Mouse (Mus musculus) heart, embryonic 12.5 days (tissue): ENCODE measurements at regions not wholly inside any gene's neighbourhood (a gene's known extent, or its start where the extent isn't known, plus 50 kb on each side); places are given as distances from the start of the nearest gene placed in this dataset.

Experiments used
- ATAC-seq: fragments of 200-750 bp; cut with Nextera tagmentation; 2 replicates; pipeline ENCODE4 v1.8.0; 2017; ENCODE audit warnings: moderate TSS enrichment, moderate library complexity; ENCODE audit not compliant: insufficient number of reproducible peaks, low FRiP score
- H3K27ac ChIP-seq: fragments of 300-500 bp; sonication (generic); 2 replicates; pipeline ENCODE4 v1.5.1; 2016; ENCODE audit warnings: mild to moderate bottlenecking, moderate library complexity; ENCODE audit not compliant: poor library complexity, severe bottlenecking
- H3K27me3 ChIP-seq: fragments of 300-500 bp; sonication (generic); replicated peaks from 2 replicates; pipeline ENCODE4 v1.6.1; 2016; ENCODE audit warnings: mild to moderate bottlenecking, moderate library complexity
- H3K36me3 ChIP-seq: fragments of 300-500 bp; sonication (generic); 2 replicates; pipeline ENCODE4 v1.6.1; 2016; ENCODE audit warnings: mild to moderate bottlenecking, moderate library complexity
- H3K4me1 ChIP-seq: fragments of 300-500 bp; sonication (generic); replicated peaks from 2 replicates; pipeline ENCODE4 v1.6.1; 2016; ENCODE audit warnings: mild to moderate bottlenecking
- H3K4me2 ChIP-seq: fragments of 300-500 bp; sonication (generic); 2 replicates; pipeline ENCODE4 v1.6.1; 2016; ENCODE audit warnings: mild to moderate bottlenecking, moderate library complexity
- H3K4me3 ChIP-seq: fragments of 300-500 bp; sonication (generic); 2 replicates; pipeline ENCODE4 v1.5.1; 2016; ENCODE audit warnings: mild to moderate bottlenecking
- H3K9ac ChIP-seq: fragments of 300-500 bp; sonication (generic); 2 replicates; pipeline ENCODE4 v1.6.1; 2016; ENCODE audit warnings: mild to moderate bottlenecking, moderate library complexity
- H3K9me3 ChIP-seq: fragments of 300-500 bp; sonication (generic); replicated peaks from 2 replicates; pipeline ENCODE4 v1.6.1; 2016; ENCODE audit warnings: mild to moderate bottlenecking, moderate library complexity
- WGBS: fragments of 180-500 bp; shearing (Covaris S2); methylation state at CpG from one replicate; pipeline ENCODE4 v1.1.7; 2016; 5-methylcytosine and 5-hydroxymethylcytosine counted together

DNA sequence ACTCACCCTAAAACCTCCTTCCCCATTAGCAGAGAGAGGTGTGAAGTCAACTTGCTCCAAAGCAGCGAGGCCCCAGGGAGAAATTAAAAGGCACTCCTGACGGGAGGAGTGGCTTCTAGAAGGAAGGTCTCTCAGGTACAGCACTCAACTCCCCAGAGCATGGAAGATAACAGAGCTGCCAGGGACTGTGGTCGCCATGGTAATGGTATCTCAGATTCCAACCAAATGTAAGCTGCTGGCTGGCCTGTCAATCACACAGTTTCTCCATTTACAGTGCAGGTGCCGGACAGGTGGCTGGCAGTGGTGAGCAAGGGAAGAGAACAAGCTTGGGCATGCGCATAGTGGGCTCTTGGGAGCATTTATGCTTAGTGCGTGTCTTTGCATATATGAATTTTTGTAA is 213.5 kb upstream of the Bcor start:
- 50% methylated on average over 6 of the region's 6 CpGs for WGBS

DNA sequence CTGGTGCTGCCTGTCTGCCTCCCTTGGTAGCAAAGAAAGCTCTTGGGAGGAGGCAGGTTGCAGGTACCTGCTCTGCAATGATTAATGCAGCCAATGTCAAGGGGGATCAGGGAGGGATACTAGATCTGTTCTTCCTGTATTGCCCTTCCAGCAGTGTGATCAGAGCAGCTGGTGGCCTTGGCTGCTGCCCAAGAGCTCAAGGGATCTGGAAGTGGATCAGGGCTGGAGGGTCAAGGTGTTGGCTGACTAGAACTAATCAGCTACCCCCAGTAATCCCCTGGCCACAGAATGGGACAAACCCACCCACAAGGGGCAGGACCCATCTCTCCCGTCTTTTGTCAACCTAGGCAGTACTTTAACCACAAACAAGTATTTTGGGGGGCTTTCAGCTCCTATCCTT is 211.8 kb upstream of the Atp6ap2 start:
- Histone ChIP-seq H3K27ac (no peak overlapping the region), H3K9ac (no peak overlapping the region), H3K9me3 (no peaks in the 10 kb centered on the region), H3K36me3 (no peaks in the 10 kb centered on the region), H3K4me2 (no peak overlapping the region), H3K27me3 (peaks cover 32% of the 10 kb centered on the region), H3K4me1 (peaks cover 3% of the 10 kb centered on the region; the same call in 1 of the 2 replicates), H3K4me3 (no peak overlapping the region)
- 52% methylated on average over 1 of the region's 1 CpGs for WGBS
- ATAC-seq: no peak

More for the DNA sequence above, 213.5 kb upstream of the Bcor start:
- Histone ChIP-seq H3K27me3 (peaks cover 20% of the 10 kb centered on the region; the same call in 1 of the 2 replicates), H3K9ac (no peak overlapping the region), H3K36me3 (no peaks in the 10 kb centered on the region), H3K9me3 (no peaks in the 10 kb centered on the region), H3K4me2 (no peak overlapping the region), H3K4me3 (no peak overlapping the region), H3K4me1 (peaks cover 3% of the 10 kb centered on the region; the same call in 1 of the 2 replicates), H3K27ac (no peak overlapping the region)
- ATAC-seq: no peak

DNA sequence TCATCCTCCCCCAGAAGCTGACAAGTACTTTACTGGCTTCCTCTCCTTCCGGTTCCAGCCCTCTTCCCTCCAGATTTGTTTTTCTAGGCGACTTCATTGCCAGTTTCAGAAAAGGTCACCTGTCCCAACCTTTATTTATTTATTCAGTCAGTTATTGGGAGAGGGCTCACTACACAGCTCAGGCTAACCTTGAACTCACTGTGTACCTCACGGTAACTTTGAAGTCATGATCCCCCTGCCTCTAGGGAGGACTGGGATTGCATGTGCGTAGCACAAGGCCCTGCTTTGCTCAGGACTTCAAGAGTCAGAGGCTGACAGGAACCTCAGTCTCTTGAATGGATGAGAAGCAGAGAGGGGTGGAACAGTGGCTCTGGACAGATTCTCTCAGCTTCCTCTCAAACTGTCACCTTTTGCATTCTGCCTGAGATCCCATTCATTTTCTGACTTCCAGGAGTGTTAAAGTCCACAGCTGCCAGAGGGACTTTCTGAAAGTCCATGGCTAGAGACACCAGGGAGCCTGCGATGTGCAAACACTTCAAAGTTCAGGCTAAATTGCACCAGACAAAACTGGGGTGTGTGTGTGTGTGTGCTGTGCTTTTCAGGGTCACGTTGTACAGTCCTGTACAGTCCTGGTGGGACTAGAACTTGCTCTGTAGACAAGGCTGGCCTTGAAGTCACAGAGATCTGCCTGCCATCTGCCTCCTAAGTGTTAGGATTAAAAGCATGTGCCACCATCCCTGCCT is 211.2 kb upstream of the Atp6ap2 start:
- Histone ChIP-seq H3K9me3 (no peaks in the 10 kb centered on the region), H3K4me2 (no peak overlapping the region), H3K9ac (no peak overlapping the region), H3K4me1 (peaks cover 3% of the 10 kb centered on the region; the same call in 1 of the 2 replicates), H3K4me3 (no peak overlapping the region), H3K27ac (no peak overlapping the region), H3K36me3 (no peaks in the 10 kb centered on the region), H3K27me3 (peaks cover 36% of the 10 kb centered on the region)
- ATAC-seq: no peak
- 63% methylated on average over 6 of the region's 6 CpGs for WGBS

DNA sequence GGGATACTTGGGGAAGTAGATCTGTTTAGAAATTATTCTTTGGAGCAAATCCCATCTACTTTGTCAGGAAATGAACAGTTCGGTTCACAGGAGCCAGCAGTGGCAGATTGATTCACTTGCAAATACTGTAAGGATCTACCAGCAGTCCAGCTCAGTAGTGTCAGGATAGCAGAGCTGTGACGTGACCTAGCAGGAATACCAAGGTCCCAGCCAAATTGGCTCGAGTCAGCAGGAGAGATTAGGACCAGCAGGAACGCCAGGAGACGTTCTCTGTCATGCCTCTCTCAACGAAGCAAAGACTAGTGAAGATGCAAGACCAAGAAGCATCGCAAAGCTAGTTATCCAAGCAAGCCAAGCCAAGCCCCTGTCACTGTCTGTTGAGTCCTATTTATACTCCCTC is 210.2 kb upstream of the Atp6ap2 start:
- ATAC-seq: no peak

DNA sequence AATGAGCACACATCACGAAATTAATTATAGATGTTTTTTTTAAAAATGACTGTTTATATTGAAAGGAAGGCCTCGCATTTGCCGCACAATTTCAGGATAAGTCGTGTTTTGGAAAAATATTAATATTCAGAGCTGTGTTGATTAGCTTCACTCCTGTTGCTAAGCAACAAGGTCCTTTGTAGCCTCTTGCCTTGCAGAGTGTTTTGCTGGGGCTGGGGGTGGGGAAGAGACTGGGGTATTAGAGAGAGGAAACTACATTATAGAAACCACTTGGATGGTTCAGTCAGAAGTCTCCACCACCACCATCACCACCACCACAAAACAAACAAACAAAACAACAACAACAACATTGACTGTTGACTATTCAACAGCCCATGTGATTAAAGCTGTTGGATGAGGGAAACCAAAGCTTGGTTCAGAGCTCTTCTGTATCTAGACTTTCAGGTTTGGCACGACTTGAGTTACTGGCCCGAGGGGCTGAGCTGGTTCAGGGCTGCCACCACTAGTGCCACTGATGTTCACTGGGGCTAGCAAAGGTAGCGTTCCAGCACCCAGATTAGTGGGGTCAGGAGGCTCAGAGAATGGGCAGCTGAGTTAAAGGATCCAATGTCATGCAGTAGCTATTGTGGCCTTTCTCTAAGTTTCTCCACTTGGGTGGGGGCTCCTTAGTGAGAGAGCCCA is 195.3 kb upstream of the Atp6ap2 start:
- H3K36me3 ChIP-seq: no peaks in the 10 kb centered on the region
- H3K27me3 ChIP-seq: no peaks in the 10 kb centered on the region
- peaks cover 6% of the 10 kb centered on the region; the same call in 1 of the 2 replicates for H3K9me3 ChIP-seq
- no peaks in the 10 kb centered on the region for H3K4me1 ChIP-seq
- H3K4me3 ChIP-seq: no peak overlapping the region
- H3K4me2 ChIP-seq: no peak overlapping the region
- H3K27ac ChIP-seq: no peak overlapping the region
- WGBS: 86% methylated on average over 7 of the region's 7 CpGs
- no peak overlapping the region for H3K9ac ChIP-seq
- ATAC-seq: no peak

More for the DNA sequence above, 210.2 kb upstream of the Atp6ap2 start:
- Histone ChIP-seq H3K9me3 (no peaks in the 10 kb centered on the region), H3K27me3 (peaks cover 39% of the 10 kb centered on the region), H3K4me2 (no peak overlapping the region), H3K4me3 (no peak overlapping the region), H3K9ac (no peak overlapping the region), H3K36me3 (no peaks in the 10 kb centered on the region), H3K27ac (no peak overlapping the region), H3K4me1 (peaks cover 3% of the 10 kb centered on the region; the same call in 1 of the 2 replicates)
- WGBS: 55% methylated on average over 7 of the region's 7 CpGs

DNA sequence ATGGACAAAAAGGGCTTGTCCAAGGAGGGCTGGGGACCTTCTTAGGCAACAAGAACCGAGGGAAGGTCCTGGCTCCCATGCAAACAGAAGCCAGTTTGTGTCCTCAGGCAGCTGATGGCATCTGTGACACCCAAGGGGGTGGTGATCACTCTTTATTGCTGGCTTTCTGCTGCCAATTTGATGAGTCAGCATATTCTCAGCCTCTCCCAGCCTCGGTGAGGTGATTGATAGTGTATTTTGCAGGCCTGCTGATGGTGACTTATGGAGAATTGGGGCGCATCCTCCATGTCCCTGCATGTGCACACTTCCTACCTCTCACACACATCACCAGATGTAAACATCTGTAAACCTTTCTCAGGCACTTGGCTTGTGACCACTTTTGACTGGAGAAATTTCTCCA is 178.3 kb upstream of the Atp6ap2 start:
- Histone ChIP-seq H3K4me1 (no peaks in the 10 kb centered on the region), H3K4me2 (no peak overlapping the region), H3K36me3 (no peaks in the 10 kb centered on the region), H3K9ac (no peak overlapping the region), H3K27me3 (no peaks in the 10 kb centered on the region), H3K27ac (no peak overlapping the region), H3K9me3 (no peaks in the 10 kb centered on the region; the same call in 1 of the 2 replicates), H3K4me3 (no peak overlapping the region)
- WGBS: 68% methylated on average over 3 of the region's 3 CpGs
- no peak for ATAC-seq

DNA sequence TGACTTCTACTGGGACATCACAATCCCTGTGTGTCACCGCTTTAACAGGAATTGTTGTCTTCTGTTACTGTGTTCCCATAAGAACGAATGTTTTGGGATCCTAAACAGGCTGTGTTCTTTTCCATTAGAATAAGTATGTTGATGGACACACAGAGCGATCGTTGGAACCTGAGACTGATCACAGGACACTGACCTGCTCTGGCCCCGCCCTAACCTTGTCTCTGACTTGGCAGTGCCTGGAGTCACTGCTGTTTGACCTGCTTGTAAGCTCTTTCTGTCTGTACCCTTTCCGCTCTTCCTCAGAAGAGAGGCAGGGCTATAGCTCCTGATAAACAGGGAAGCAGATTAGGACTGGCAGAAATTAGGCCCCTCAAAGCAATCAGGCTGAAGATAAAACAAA is 162.0 kb upstream of the Atp6ap2 start:
- Histone ChIP-seq H3K9me3 (no peaks in the 10 kb centered on the region), H3K4me1 (no peaks in the 10 kb centered on the region; the same call in 1 of the 2 replicates), H3K27ac (no peak overlapping the region), H3K36me3 (no peaks in the 10 kb centered on the region), H3K4me3 (no peak overlapping the region), H3K9ac (no peak overlapping the region), H3K4me2 (no peak overlapping the region), H3K27me3 (peaks cover 10% of the 10 kb centered on the region)
- WGBS: 66% methylated on average over 6 of the region's 6 CpGs
- ATAC-seq: no peak

DNA sequence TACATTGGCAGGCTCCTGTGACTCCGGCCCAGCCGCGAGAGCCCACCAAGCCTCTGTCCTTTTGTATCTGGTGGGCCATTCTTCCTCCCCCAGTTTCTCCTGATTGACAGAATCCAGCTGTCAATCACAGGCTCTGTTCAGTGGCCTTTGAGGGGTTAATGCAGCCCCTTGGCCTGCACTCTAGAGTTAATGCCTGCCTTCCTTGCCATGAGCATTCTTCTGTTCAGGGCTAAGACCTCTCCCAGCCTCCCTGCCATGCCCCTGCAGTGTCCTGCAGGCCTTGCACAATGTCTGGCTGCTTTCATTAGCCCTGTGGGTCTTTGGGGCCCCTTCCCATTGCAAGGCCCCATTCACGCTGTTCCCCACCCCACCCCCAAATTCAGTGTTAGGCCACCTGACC is 160.9 kb upstream of the Atp6ap2 start:
- Histone ChIP-seq H3K4me2 (no peak overlapping the region), H3K4me1 (no peaks in the 10 kb centered on the region; the same call in 1 of the 2 replicates), H3K36me3 (no peaks in the 10 kb centered on the region), H3K9me3 (no peaks in the 10 kb centered on the region), H3K9ac (no peak overlapping the region), H3K4me3 (no peak overlapping the region), H3K27me3 (peaks cover 10% of the 10 kb centered on the region), H3K27ac (no peak overlapping the region)
- WGBS: 55% methylated on average over 4 of the region's 4 CpGs
- ATAC-seq: no peak

DNA sequence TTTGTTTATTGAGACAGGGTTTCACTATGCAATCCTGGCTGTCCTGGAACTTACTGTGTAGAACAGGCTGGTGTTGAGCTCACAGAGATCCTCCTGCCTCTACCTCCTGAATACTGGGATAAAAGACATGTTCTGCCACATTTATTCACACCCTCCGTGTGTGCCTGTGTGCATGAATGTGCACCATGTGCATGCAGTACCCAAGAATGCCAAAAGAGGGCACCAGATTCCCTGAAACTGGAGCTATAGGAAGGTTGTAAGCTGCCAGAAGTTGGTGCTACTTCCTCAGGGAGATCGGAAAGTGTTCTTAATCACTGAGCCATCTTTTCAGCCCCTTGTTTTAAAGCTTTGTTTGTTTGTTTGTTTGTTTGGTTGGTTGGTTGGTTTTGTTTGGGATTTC is 155.3 kb upstream of the Atp6ap2 start:
- no peak for ATAC-seq
- no peak overlapping the region for H3K4me3 ChIP-seq
- no peak overlapping the region for H3K27ac ChIP-seq
- H3K9me3 ChIP-seq: no peaks in the 10 kb centered on the region
- no peak overlapping the region for H3K4me2 ChIP-seq
- H3K4me1 ChIP-seq: no peaks in the 10 kb centered on the region
- 83% methylated on average over 2 of the region's 2 CpGs for WGBS
- no peak overlapping the region for H3K9ac ChIP-seq
- H3K36me3 ChIP-seq: no peaks in the 10 kb centered on the region
- H3K27me3 ChIP-seq: peaks cover 12% of the 10 kb centered on the region; the same call in 1 of the 2 replicates

DNA sequence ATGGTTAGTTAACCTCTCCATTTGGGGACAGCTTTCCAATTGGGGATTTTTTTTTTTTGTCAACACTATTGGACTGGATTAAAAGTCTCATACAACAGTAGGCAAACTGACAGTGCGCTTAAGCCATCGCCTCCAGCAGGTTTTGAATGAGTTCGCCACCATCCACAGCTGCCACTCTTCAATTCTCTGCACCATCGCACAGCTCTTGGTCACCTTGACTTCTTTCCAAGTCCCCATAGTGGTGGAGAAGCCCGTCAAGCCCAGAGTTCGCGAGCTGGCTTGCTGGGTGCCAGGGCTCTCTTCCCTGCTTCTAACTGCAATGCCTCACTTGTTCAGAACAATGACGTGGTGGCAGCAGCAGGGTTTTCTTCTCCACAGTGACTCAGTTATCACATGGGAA is 151.9 kb upstream of the Atp6ap2 start:
- Histone ChIP-seq H3K27me3 (peaks cover 8% of the 10 kb centered on the region; the same call in 1 of the 2 replicates), H3K4me1 (no peaks in the 10 kb centered on the region), H3K27ac (no peak overlapping the region), H3K36me3 (no peaks in the 10 kb centered on the region), H3K9ac (no peak overlapping the region), H3K4me2 (no peak overlapping the region), H3K4me3 (no peak overlapping the region), H3K9me3 (no peaks in the 10 kb centered on the region)
- no peak for ATAC-seq
- 64% methylated on average over 8 of the region's 8 CpGs for WGBS

DNA sequence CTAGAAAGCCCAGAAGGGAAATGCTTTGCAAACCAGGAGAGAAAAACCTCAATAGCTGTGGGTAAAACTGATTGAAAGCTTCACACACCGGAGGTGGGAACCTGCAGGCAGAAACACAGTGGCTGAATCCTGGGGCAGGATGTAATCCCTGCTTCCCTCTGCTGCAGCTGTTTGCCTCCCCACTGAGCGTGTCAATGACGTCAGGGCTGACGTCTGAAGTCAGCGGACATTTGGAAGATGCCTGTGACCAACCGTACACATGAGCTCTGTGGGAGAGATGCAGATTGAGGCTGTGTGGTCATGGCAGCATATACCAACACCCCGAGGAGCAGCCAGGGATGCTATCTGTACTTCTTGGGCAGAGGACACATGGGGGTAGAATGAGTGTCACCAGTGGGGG is 151.5 kb upstream of the Atp6ap2 start:
- Histone ChIP-seq H3K27me3 (peaks cover 8% of the 10 kb centered on the region; the same call in 1 of the 2 replicates), H3K4me2 (no peak overlapping the region), H3K9me3 (no peaks in the 10 kb centered on the region), H3K27ac (no peak overlapping the region), H3K4me3 (no peak overlapping the region), H3K4me1 (no peaks in the 10 kb centered on the region), H3K36me3 (no peaks in the 10 kb centered on the region), H3K9ac (no peak overlapping the region)
- ATAC-seq: no peak
- 39% methylated on average over 7 of the region's 7 CpGs for WGBS
